Mouse (Mus musculus): ENCODE results near the gene Nmral1.

- TF ChIP-seq CTCF (IDR thresholded peaks at IDR 0.05; ENCODE audit: low read depth, low read length) (no peak), TAL1 (conservative IDR thresholded peaks at IDR 0.05; ENCODE audit: low read depth, low read length) (no peak)
Observed at GRCm38 (mm10) chr16:4684457-4684791, 34.7 kb downstream of the Nmral1 start.

All from G1E (cell line).